Mouse (Mus musculus) olfactory bulb, adult 2 months (tissue): ENCODE measurements at regions not wholly inside any gene's neighbourhood (a gene's known extent, or its start where the extent isn't known, plus 50 kb on each side); places are given as distances from the start of the nearest gene placed in this dataset.

Source experiments
- H3K27ac ChIP-seq: fragments of 200-500 bp; 2 replicates; pipeline ENCODE4 v1.5.1; 2012; ENCODE audit warnings: low read depth, low read length; ENCODE audit not compliant: insufficient read depth
- H3K4me1 ChIP-seq: fragments of 200-500 bp; 2 replicates; pipeline ENCODE4 v1.6.1; 2012; ENCODE audit warnings: low read length; ENCODE audit not compliant: control insufficient read depth, insufficient read depth
- H3K4me3 ChIP-seq: fragments of 200-500 bp; 2 replicates; pipeline ENCODE4 v1.5.1; 2012; ENCODE audit warnings: mild to moderate bottlenecking, low read depth, low read length, moderate library complexity; ENCODE audit not compliant: insufficient read depth
- CTCF ChIP-seq: fragments of 200-500 bp; IDR thresholded peaks from 2 replicates; pipeline ENCODE4 v1.5.1; 2012; ENCODE audit warnings: low read depth, mild to moderate bottlenecking, low read length, moderate library complexity; ENCODE audit not compliant: insufficient read depth
- POLR2A ChIP-seq: fragments of 200-500 bp; IDR thresholded peaks from 2 replicates; pipeline ENCODE4 v1.6.1; 2012; ENCODE audit warnings: mild to moderate bottlenecking, low read depth, low read length, moderate library complexity; ENCODE audit not compliant: insufficient read depth
- WGBS: fragments of 180-500 bp; shearing (Covaris S2); methylation state at CpG from one replicate; pipeline ENCODE4 v1.1.7; 2018; 5-methylcytosine and 5-hydroxymethylcytosine counted together

DNA sequence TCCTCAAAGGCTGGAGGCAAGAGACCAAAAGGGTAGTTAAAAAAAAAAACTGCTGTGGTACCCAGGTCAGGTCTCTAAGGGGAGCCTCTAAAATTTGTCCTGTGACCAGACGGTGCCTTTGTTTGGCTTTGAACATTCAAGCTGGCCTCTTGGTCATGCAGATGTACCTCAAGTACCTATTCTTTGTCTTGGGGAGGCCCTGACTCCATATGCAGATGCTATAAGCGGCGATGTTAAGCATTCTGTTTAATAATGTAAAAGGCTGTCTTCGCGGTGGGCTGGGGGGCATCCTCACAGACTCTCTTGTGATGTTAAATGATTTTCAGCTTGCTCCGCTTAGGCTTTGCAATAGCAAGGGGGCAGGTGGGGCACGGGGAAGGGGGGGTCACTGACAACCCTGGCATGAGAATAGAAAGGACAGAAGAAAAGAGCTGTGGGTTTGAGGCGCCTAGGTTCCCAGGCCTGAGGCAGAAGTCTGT is 85.8 kb upstream of the Pja1 start:
- TF ChIP-seq POLR2A (no peak), CTCF (no peak)
- 56% methylated on average over 8 of the region's 8 CpGs for WGBS
- no peak overlapping the region for H3K27ac ChIP-seq
- H3K4me1 ChIP-seq, result peaks cover 13% of the 10 kb centered on the region
- H3K4me3 ChIP-seq, result no peak overlapping the region

DNA sequence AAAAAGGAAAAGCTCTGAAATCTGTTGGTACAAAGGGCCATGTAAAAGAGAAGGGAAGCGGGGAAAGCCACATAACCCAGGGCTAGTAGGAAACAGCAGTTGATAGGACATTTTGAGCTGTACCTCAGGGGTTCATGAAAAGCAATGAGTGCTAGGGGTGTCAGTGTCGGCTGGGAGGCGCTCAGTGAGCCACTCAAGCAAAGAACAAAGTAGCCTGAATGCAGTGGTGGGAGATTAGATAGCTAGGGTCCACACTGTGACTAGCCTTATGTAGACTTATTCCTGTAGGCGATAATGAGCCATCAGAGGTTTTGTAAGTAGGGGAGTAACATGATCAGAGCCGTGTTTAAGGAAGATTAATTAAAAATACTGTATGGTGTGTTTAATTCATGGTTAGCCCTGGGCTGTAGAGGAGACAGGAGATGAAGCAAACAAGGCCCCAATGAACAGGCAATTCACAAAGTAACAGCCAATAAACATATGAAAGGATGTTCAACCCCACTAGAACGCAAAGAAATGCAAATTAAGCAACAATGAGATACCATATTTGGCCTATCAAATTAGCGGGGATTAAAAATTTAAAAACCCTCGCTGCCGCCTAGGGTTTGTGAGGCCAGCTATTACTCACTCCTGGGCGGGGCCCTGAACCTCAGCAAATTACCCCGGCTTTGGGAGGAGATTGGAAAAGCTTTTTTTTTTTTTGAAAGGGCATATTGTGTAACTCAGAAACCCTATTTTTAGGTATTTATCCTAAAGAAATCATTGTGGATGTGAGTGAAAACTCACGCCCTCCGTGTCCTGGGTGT is 85.1 kb upstream of the Pja1 start:
- Histone ChIP-seq H3K27ac (no peak overlapping the region), H3K4me1 (peaks cover 11% of the 10 kb centered on the region), H3K4me3 (no peak overlapping the region)
- TF ChIP-seq CTCF (no peak), POLR2A (no peak)
- WGBS, result 52% methylated on average over 13 of the region's 13 CpGs

DNA sequence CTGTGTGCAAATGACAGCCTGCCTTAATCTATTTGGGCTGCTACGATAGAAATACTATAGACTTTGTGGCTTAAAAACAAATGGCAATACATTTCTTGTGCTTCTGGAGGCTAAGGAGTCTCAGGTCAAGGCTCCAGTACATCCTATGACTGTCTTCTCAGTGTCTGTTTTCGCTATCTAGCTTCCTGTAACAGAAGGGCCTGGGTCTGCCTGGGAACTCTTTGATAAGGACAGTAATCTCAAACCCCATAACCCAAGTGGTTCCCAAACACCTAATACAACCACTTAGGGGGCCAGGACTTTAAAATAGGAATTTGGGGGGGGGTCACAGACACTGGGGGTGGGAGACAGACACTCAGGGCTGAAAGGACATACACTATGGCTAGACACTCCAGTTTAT is 81.7 kb upstream of the Pja1 start:
- 89% methylated on average over 2 of the region's 2 CpGs for WGBS
- Histone ChIP-seq H3K4me1 (peaks cover 16% of the 10 kb centered on the region), H3K27ac (no peak overlapping the region), H3K4me3 (no peak overlapping the region)
- TF ChIP-seq CTCF (no peak), POLR2A (no peak)

DNA sequence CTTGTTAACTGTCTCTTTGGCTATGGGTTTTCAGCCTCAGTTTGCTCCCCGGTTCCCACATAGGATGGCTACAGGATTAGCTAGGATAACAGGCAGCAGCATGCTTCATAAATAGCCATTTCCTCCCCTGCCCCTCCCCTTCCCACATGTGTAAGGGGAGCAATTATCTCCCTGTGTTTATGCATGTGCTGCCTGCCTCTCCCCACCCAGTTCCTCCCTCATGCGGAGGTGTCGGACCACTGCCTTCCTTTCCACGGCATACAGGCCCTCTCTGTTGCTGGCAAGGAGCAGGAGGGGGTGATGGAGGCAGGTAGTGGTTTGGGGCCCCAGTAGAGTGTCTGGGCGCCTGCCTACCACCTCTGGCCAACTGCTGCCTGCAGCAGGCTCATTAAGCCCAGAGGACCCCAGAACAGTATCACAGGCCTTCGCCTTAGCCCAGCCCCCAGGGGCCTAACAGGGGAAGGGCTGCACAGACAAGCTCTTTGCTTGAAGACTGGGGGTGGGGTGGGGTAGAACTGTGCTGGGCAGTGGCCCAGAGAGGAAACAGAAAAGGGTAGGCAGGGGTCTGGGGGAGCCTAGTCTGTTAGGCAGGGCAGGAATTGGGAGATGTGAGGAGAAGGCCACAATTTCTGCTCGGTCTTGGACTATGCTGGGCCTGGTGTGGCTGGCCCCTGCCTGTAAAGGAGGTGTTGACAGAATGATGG is 79.1 kb upstream of the Pja1 start:
- Histone ChIP-seq H3K4me3 (no peak overlapping the region), H3K4me1 (peaks cover 11% of the 10 kb centered on the region), H3K27ac (no peak overlapping the region)
- WGBS, result 48% methylated on average over 7 of the region's 7 CpGs
- TF ChIP-seq CTCF (no peak), POLR2A (no peak)

DNA sequence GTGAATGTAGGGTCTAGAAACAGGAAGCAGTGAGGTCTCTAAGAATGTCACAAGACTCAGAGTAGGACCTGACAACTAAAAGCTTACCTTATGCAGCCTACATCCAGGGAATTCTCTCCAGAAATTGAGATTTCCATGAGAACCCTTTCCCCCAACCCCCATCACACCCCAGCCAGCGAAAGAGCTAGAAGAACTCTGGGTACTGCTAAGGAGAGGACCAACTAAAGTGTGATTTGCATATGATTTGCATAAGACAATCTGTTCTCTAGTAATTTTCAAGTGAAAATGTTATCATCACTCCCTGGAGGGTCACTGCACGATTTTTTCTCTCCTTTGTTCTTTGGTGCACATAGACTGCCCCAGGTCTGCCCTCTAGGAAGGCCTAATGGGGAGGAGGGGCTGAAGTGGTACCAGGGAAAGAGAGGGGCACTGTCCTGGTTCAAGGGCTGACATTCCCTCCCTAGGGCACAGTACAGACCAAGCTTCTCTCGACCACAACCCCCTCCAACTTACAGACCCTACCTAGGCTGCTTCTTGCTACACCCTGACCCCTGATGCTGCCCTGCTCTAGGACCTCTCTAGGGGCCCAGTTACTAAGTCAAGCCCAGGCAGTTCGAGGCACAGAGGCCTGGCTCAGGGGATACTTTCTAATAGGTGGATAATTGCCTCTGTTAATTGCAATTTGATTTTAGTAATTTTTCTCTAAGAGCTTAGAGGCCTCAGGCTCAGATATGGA is 77.4 kb upstream of the Pja1 start:
- H3K27ac ChIP-seq, result no peak overlapping the region
- WGBS, result 74% methylated on average over 4 of the region's 4 CpGs

DNA sequence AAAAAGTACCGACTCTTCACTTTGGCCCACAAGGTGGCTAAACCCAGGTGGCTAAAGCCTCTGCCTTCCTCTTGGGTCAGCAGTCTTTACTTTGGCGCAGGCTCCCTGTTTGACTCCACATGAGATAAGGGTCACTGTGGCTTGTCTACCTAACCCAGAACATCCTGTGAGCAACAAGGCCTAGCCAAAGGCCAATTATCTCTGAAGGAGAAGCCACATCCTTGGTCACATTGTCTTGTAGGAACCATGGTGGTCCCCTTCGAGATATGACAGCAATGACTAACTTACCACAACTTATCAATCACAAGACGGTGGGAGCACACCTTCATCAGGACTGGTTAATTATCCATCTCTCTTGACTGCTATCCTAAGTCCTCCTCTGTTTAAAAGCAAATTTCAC is 73.3 kb upstream of the Pja1 start:
- 87% methylated on average over 4 of the region's 4 CpGs for WGBS
- TF ChIP-seq CTCF (no peak), POLR2A (no peak)
- H3K27ac ChIP-seq, result no peak overlapping the region
- no peak overlapping the region for H3K4me3 ChIP-seq
- peaks cover 11% of the 10 kb centered on the region for H3K4me1 ChIP-seq

More for the DNA sequence above, 77.4 kb upstream of the Pja1 start:
- peaks cover 14% of the 10 kb centered on the region for H3K4me1 ChIP-seq
- no peak overlapping the region for H3K4me3 ChIP-seq
- TF ChIP-seq POLR2A, result no peak
- TF ChIP-seq CTCF, result no peak

DNA sequence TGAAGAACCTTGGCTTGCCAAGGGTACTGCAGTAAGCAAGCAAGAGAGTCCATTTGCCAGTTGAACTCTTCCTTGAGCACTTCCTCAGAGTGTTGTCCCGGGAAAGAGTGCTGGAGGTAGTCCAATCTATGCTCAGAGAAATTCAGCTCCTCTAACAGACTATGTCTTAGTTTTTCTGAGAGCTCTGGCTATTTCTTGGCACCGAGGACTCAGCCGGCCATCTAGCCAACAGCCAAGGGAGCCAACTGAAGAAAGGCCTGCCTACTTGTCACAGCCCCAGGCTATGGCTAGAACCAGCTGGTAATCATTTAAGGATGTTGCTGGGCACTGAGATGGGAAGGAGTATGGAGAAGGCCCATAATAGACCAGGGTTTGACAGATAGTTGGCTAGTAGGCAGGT is 70.8 kb upstream of the Pja1 start:
- H3K27ac ChIP-seq, result no peak overlapping the region
- peaks cover 11% of the 10 kb centered on the region for H3K4me1 ChIP-seq
- WGBS, result 71% methylated on average over 3 of the region's 3 CpGs
- no peak for TF ChIP-seq POLR2A
- H3K4me3 ChIP-seq, result no peak overlapping the region

DNA sequence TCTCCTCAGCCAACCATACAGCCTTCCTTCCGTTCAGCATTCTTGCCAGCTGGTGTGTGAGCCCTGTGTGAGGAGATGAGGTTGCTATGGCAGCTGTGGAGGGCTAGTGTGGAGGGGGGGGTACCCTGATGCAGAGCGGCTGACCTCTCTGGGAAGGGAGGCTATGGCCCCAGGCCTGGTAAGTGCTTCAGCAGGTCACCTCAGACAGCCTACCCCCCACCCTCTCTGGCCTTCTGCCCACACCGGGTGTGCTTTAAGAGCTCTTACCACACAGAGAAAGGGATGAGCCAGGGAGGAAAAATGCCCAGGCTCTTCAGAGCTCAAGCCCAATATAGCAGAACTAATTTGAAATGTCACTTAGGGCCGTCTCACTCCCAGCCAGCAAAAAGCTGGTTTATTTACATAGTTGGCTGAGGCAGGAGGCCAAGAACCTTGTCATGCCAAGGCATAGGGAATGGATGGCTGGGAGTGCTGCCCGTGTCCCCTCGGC is 69.1 kb upstream of the Pja1 start:
- TF ChIP-seq POLR2A (no peak), CTCF (no peak)
- H3K4me1 ChIP-seq, result peaks cover 12% of the 10 kb centered on the region
- no peak overlapping the region for H3K27ac ChIP-seq
- no peak overlapping the region for H3K4me3 ChIP-seq
- WGBS, result 39% methylated on average over 6 of the region's 6 CpGs

DNA sequence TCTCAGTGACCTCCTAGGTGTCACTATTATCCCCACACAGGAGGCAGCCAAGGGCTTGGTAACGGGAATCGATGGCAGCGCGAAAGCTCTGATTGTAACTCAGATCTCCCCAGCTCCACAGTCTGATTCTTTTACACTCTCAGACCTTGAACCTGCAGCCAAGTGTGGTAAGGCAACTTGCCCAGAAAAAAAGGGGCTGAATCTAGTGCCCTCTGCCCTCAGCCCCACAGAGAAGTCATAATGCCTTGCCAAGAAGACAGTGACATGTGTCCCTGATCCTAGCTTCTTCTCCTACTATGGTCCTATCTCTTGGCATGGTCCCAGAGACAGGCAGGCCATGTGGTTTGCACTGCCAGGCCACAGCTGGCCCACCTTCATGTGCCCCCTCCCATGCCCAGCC is 68.6 kb upstream of the Pja1 start:
- no peak for TF ChIP-seq POLR2A
- no peak for TF ChIP-seq CTCF
- WGBS, result 64% methylated on average over 4 of the region's 4 CpGs
- no peak overlapping the region for H3K27ac ChIP-seq
- no peak overlapping the region for H3K4me3 ChIP-seq
- peaks cover 15% of the 10 kb centered on the region for H3K4me1 ChIP-seq
